Mouse (Mus musculus) neural tube, embryonic 14.5 days (tissue): ENCODE results near the gene Me3. TPM values are rescaled to one million over a fixed set of nuclear protein-coding genes. Genes with fewer than 3 reads are reported as not detected.
A peak's percentile ranks its signal among the peaks of the same experiment; 100 is the strongest.
"Not testable (repeated sequence)": the region's sequence is repeated elsewhere in the genome, so short reads cannot be mapped to it uniquely, and the experiment has no call there.

Experiments
- ATAC-seq: fragments of 200-750 bp; cut with Nextera tagmentation; 2 replicates; pipeline ENCODE4 v1.8.0; 2017; ENCODE audit warnings: low read depth, mild to moderate bottlenecking, moderate TSS enrichment, moderate library complexity
- H3K27ac ChIP-seq: fragments of 300-500 bp; sonication (generic); 2 replicates; pipeline ENCODE4 v1.5.1; 2014; ENCODE audit warnings: low read depth, mild to moderate bottlenecking, control low read depth, low read length, moderate library complexity, mixed read lengths
- H3K27me3 ChIP-seq: fragments of 300-500 bp; sonication (generic); 2 replicates; pipeline ENCODE4 v1.6.1; 2014; ENCODE audit warnings: low read length; ENCODE audit not compliant: control insufficient read depth, insufficient read depth
- H3K36me3 ChIP-seq: fragments of 300-500 bp; sonication (generic); 2 replicates; pipeline ENCODE4 v1.6.1; 2014; ENCODE audit warnings: low read length, mixed read lengths; ENCODE audit not compliant: control insufficient read depth, insufficient read depth
- H3K4me1 ChIP-seq: fragments of 300-500 bp; sonication (generic); 2 replicates; pipeline ENCODE4 v1.6.1; 2014; ENCODE audit warnings: low read length; ENCODE audit not compliant: control insufficient read depth, insufficient read depth
- H3K4me2 ChIP-seq: fragments of 300-500 bp; sonication (generic); 2 replicates; pipeline ENCODE4 v1.6.1; 2014; ENCODE audit warnings: mild to moderate bottlenecking, low read depth, low read length, control low read depth
- H3K4me3 ChIP-seq: fragments of 300-500 bp; sonication (generic); 2 replicates; pipeline ENCODE4 v1.5.1; 2014; ENCODE audit warnings: low read depth, low read length, control low read depth, mixed read lengths
- H3K9ac ChIP-seq: fragments of 300-500 bp; sonication (generic); replicated peaks from 2 replicates; pipeline ENCODE4 v1.6.1; 2014; ENCODE audit warnings: low read depth, mild to moderate bottlenecking, control low read depth, low read length, mixed read lengths
- H3K9me3 ChIP-seq: fragments of 300-500 bp; sonication (generic); 2 replicates; pipeline ENCODE4 v1.6.1; 2016; ENCODE audit warnings: low read length; ENCODE audit not compliant: control insufficient read depth
- WGBS: fragments of 180-500 bp; shearing (Covaris S2); extraction: QIAGEN DNeasy Blood & Tissue Kit; methylation state at CpG from one replicate; pipeline ENCODE4 v1.1.7; 2014; 5-methylcytosine and 5-hydroxymethylcytosine counted together
- polyA plus RNA-seq: library from polyadenylated mRNA; unstranded; fragments of >200 nt; fragmentation: Nextera tagmentation; extraction: Ambion mirVana; gene quantifications from 2 replicates; pipeline ENCODE4 v1.2.1, GENCODE M21; 2014

Gene Me3
- polyA plus RNA-seq, 1 experiment from 2014 or later = 17.8 TPM

- H3K36me3 ChIP-seq, H3K27ac ChIP-seq, H3K4me3 ChIP-seq, ATAC-seq, H3K4me1 ChIP-seq, H3K9me3 ChIP-seq, H3K27me3 ChIP-seq, H3K9ac ChIP-seq, H3K4me2 ChIP-seq: not testable (repeated sequence)
- 97% methylated on average over 2 of the region's 2 CpGs for WGBS
These were observed 98.9 kb downstream of the Me3 start for GRCm38 (mm10) chr7:89731115-89731514.

DNA sequence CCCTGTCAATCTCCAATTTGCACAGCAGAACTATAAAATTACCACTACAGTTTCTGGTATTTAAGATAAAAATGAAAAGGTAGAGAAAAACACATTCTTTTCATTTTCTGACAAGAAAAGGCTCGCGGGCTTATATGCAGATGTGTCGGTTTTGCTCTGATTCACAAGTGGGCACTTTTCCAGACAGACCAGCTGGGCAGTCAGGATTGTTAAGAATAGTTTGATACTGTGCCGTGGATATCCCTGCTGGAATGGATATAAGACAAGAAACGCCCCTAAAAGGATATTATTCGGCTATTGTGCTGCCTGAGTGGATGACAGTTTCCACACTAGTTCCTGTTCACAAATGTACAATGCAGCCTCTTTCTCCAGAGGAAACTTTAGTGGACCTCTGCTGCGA is 116.2 kb downstream of the Me3 start:
- Histone ChIP-seq H3K4me3 (no peak overlapping the region), H3K9ac (no peak overlapping the region), H3K4me1 (no peaks in the 10 kb centered on the region), H3K27ac (no peak overlapping the region), H3K36me3 (no peaks in the 10 kb centered on the region), H3K9me3 (no peaks in the 10 kb centered on the region), H3K27me3 (no peaks in the 10 kb centered on the region), H3K4me2 (no peak overlapping the region)
- ATAC-seq = no peak
- 64% methylated on average over 7 of the region's 7 CpGs for WGBS

GRCm38 (mm10) chr7:89749183-89749582 is 117.0 kb downstream of the Me3 start:
- no peaks in the 10 kb centered on the region for H3K9me3 ChIP-seq
- no peak overlapping the region for H3K9ac ChIP-seq
- H3K4me3 ChIP-seq = no peak overlapping the region
- H3K4me2 ChIP-seq = no peak overlapping the region
- H3K27ac ChIP-seq = no peak overlapping the region
- ATAC-seq = no peak
- 33% methylated on average over 2 of the region's 2 CpGs for WGBS
- H3K36me3 ChIP-seq = no peaks in the 10 kb centered on the region
- H3K4me1 ChIP-seq = no peaks in the 10 kb centered on the region
- no peaks in the 10 kb centered on the region for H3K27me3 ChIP-seq

DNA sequence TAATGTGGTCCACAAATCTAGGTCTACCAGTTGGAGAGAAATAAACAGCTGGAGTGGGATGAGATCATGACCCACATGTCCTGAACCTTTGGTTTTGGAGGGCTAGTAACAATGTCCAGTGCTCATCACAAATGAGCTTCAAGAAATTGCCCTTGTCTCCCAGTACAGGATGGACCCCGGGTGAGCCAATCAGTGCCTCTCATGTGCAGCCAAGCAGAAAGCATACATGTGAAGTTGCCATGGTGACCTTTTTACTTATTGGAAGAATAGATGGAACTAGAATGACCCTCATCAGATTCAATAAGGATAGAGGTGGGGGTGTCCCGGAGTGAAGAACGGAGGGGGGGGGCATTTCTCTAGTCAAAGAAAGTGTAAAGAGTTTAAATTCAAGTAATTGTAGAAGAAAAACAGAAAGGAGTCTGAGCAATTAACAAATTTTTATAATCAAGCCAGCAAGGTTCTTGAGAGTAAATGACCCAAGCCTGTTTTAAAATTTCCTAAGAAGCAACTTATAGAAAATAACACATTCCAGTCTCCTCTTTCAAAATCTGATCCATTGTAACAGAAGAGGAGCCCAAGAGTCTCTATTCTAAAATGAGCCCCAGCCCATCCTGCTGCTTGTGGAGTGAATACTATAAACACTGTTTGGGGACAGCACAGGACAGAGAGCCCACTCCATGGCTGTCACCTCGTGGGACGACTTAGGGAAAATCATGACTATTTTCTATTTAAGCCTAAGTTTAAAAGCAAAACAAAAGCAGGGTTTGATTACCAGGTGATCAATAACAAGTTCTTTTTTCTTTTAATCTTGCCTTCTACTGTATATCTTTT is 134.7 kb downstream of the Me3 start:
- Histone ChIP-seq H3K9me3 (no peaks in the 10 kb centered on the region), H3K4me2 (no peak overlapping the region), H3K9ac (no peak overlapping the region), H3K4me1 (no peaks in the 10 kb centered on the region), H3K36me3 (no peaks in the 10 kb centered on the region), H3K27me3 (no peaks in the 10 kb centered on the region), H3K27ac (no peak overlapping the region), H3K4me3 (no peak overlapping the region)
- WGBS = 15% methylated on average over 5 of the region's 5 CpGs
- peak; percentile 79 for ATAC-seq

DNA sequence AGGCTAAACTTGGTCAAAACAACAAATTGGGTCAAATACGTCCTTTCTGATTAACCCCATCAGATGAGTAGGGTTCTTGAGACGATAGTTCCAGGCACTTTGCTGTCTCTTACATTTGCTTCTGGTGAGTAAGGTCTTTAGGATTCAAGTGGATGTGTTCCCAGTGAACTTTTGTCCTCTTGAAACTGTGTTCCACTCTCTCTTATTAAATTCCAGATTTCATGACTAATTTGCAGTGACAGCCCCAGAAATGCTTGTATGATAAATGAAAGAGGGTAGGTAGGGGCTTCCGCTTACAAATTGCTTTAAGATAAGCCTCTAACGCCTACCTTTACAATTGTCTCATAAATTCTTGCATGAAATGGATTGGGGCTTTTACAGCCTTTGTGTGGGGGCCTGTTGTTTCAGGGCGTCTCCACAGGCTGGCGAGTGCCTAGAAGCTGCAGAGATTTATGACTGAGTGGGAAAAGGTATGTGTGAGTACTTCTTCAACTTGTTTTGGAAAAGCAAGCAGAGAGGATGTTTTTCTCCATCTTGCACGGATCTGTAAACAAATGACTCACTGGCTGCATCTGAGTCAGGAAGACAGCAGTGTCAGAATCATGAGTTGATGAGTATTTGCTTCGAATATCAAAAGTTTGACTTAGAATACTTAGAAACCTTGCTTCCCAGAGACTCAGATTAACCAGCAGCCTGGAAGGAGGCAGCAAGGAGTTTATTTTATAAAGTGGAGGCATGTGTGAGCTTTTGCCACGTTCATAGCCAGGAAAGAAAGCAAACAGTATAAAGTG is 137.1 kb downstream of the Me3 start:
- Histone ChIP-seq H3K4me1 (no peaks in the 10 kb centered on the region), H3K27me3 (no peaks in the 10 kb centered on the region), H3K27ac (no peak overlapping the region), H3K4me3 (no peak overlapping the region), H3K4me2 (no peak overlapping the region), H3K36me3 (no peaks in the 10 kb centered on the region), H3K9ac (no peak overlapping the region), H3K9me3 (no peaks in the 10 kb centered on the region)
- WGBS = 20% methylated on average over 9 of the region's 9 CpGs
- ATAC-seq = no peak

DNA sequence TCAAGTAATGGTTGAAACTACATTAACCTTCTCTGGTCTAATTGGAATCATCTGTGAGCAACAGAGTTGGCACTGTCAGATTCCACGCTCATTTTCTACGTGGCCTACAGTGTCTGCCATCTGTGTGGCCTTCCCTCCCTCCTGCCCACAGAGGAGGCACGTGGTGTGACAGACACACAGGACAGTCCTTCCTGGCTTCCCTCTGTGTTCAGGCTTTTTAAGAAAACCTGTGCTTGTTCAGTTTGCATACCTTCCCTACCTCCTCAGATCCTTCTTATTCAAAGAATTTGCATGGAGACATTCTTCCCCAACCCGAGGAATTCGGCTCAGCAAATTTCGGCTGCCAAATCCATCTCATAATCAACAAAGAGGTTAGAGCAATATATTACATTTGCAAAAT is 137.8 kb downstream of the Me3 start:
- no peak overlapping the region for H3K9ac ChIP-seq
- H3K36me3 ChIP-seq = no peaks in the 10 kb centered on the region
- no peaks in the 10 kb centered on the region for H3K9me3 ChIP-seq
- WGBS = 46% methylated on average over 6 of the region's 6 CpGs
- H3K27ac ChIP-seq = no peak overlapping the region
- H3K27me3 ChIP-seq = no peaks in the 10 kb centered on the region
- no peak for ATAC-seq
- H3K4me1 ChIP-seq = no peaks in the 10 kb centered on the region
- no peak overlapping the region for H3K4me3 ChIP-seq
- no peak overlapping the region for H3K4me2 ChIP-seq

GRCm38 (mm10) chr7:89772906-89773305 is 140.7 kb downstream of the Me3 start:
- WGBS = 90% methylated on average over 5 of the region's 5 CpGs
- H3K9me3 ChIP-seq = no peaks in the 10 kb centered on the region

DNA sequence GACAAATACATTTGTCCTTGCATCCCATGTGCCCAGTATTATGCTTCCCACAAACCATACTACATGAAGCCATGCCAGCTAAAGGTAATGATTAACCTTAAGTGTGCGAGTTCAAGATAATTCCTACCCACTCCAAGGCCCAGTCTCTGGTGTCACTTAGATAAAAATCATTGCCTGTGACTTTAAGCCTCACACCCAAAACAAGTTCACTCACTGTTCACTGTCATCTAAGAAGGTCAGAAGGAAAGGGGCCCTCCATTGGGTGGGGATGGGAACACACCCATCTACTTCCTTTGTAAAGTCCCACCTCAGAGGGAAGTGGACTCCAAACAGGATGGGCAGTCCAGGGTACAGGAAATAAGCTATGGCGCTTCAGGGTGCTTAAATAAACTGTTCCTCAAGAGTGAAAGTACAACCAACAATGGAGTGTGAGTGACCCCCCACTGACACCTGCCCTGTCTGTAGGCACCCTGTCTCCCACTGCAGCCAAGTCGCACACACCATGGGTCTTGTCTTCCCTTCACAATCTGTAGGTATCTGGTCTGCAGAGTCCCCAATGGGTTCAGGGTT is 141.2 kb downstream of the Me3 start:
- no peak for ATAC-seq
- no peak overlapping the region for H3K4me3 ChIP-seq
- H3K9ac ChIP-seq = no peak overlapping the region
- no peaks in the 10 kb centered on the region for H3K27me3 ChIP-seq
- H3K9me3 ChIP-seq = no peaks in the 10 kb centered on the region
- no peaks in the 10 kb centered on the region for H3K4me1 ChIP-seq
- 73% methylated on average over 3 of the region's 3 CpGs for WGBS
- no peak overlapping the region for H3K27ac ChIP-seq
- no peak overlapping the region for H3K4me2 ChIP-seq
- no peaks in the 10 kb centered on the region for H3K36me3 ChIP-seq

More at GRCm38 (mm10) chr7:89772906-89773305, 140.7 kb downstream of the Me3 start:
- no peak overlapping the region for H3K27ac ChIP-seq
- ATAC-seq = no peak
- H3K4me2 ChIP-seq = no peak overlapping the region
- H3K36me3 ChIP-seq = no peaks in the 10 kb centered on the region
- no peak overlapping the region for H3K9ac ChIP-seq
- no peaks in the 10 kb centered on the region for H3K4me1 ChIP-seq
- no peaks in the 10 kb centered on the region for H3K27me3 ChIP-seq
- no peak overlapping the region for H3K4me3 ChIP-seq

DNA sequence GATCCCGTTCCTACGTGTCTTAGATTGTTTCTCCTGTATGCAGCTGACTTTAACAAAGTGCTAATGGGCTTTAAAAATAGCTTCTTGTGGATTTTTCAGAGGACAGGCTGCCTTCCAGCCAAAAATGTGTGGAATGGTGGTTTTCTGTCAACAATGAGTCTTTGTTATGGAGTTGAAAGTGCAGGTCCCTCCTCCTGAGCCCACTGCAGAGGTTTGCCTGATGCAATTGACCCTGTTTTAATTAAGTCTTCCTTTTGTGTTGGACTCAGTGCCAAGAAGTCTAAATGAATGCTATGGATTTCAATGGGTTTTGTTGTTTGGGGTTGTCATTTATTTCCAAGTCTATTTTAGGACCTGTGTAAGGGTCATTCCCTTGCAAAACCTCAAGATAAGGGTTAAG is 141.7 kb downstream of the Me3 start:
- H3K4me3 ChIP-seq = no peak overlapping the region
- H3K9ac ChIP-seq = no peak overlapping the region
- no peaks in the 10 kb centered on the region for H3K4me1 ChIP-seq
- no peak overlapping the region for H3K4me2 ChIP-seq
- H3K36me3 ChIP-seq = no peaks in the 10 kb centered on the region
- H3K27me3 ChIP-seq = no peaks in the 10 kb centered on the region
- ATAC-seq = no peak
- no peaks in the 10 kb centered on the region for H3K9me3 ChIP-seq
- 13% methylated on average over 2 of the region's 2 CpGs for WGBS
- H3K27ac ChIP-seq = no peak overlapping the region
